Mouse (Mus musculus) embryonic facial prominence, embryonic 15.5 days (tissue): ENCODE results near the gene Mettl6. TPM values are rescaled to one million over a fixed set of nuclear protein-coding genes. Genes with fewer than 3 reads are reported as not detected.
"Not testable (repeated sequence)": the region's sequence is repeated elsewhere in the genome, so short reads cannot be mapped to it uniquely, and the experiment has no call there.

Source experiments
- ATAC-seq: fragments of 200-750 bp; cut with Nextera tagmentation; 2 replicates; pipeline ENCODE4 v1.8.0; 2017; ENCODE audit warnings: low read depth, moderate TSS enrichment; ENCODE audit not compliant: insufficient number of reproducible peaks, low FRiP score, low TSS enrichment
- H3K27ac ChIP-seq: fragments of 300-500 bp; sonication (generic); replicated peaks from 2 replicates; pipeline ENCODE4 v1.5.1; 2015; ENCODE audit warnings: mild to moderate bottlenecking, inconsistent platforms
- H3K27me3 ChIP-seq: fragments of 300-500 bp; sonication (generic); 2 replicates; pipeline ENCODE4 v1.6.1; 2015; ENCODE audit warnings: inconsistent platforms
- H3K36me3 ChIP-seq: fragments of 300-500 bp; sonication (generic); 2 replicates; pipeline ENCODE4 v1.6.1; 2015; ENCODE audit warnings: mild to moderate bottlenecking, inconsistent platforms
- H3K4me1 ChIP-seq: fragments of 300-500 bp; sonication (generic); 2 replicates; pipeline ENCODE4 v1.6.1; 2015; ENCODE audit warnings: inconsistent platforms
- H3K4me2 ChIP-seq: fragments of 300-500 bp; sonication (generic); replicated peaks from 2 replicates; pipeline ENCODE4 v1.6.1; 2015; ENCODE audit warnings: mild to moderate bottlenecking, inconsistent platforms
- H3K4me3 ChIP-seq: fragments of 300-500 bp; sonication (generic); replicated peaks from 2 replicates; pipeline ENCODE4 v1.5.1; 2015; ENCODE audit warnings: mild to moderate bottlenecking, inconsistent platforms
- H3K9ac ChIP-seq: fragments of 300-500 bp; sonication (generic); 2 replicates; pipeline ENCODE4 v1.6.1; 2015; ENCODE audit warnings: inconsistent platforms
- H3K9me3 ChIP-seq: fragments of 300-500 bp; sonication (generic); replicated peaks from 2 replicates; pipeline ENCODE4 v1.6.1; 2016; ENCODE audit warnings: inconsistent platforms
- WGBS: fragments of 180-500 bp; shearing (Covaris S2); methylation state at CpG from one replicate; pipeline ENCODE4 v1.1.7; 2015; 5-methylcytosine and 5-hydroxymethylcytosine counted together
- polyA plus RNA-seq: library from polyadenylated mRNA; unstranded; fragments of >200 nt; fragmentation: Nextera tagmentation; extraction: Ambion mirVana; gene quantifications from 2 replicates; pipeline ENCODE4 v1.2.1, GENCODE M21; 2015

The Mettl6 gene
- polyA plus RNA-seq, 1 experiment from 2014 or later, result 55.4 TPM

- WGBS, result 2% methylated on average over 5 of the region's 5 CpGs
- no peak overlapping the region for H3K9ac ChIP-seq
- H3K27me3 ChIP-seq, result no peaks in the 10 kb centered on the region
- H3K4me3 ChIP-seq, result no peak overlapping the region
- no peak for ATAC-seq
- H3K4me2 ChIP-seq, result no peak overlapping the region
- no peaks in the 10 kb centered on the region for H3K4me1 ChIP-seq
- no peak overlapping the region for H3K27ac ChIP-seq
- no peaks in the 10 kb centered on the region for H3K9me3 ChIP-seq
- no peaks in the 10 kb centered on the region for H3K36me3 ChIP-seq
Observed at GRCm38 (mm10) chr14:31472451-31473061, 22.3 kb downstream of the Mettl6 start.

DNA sequence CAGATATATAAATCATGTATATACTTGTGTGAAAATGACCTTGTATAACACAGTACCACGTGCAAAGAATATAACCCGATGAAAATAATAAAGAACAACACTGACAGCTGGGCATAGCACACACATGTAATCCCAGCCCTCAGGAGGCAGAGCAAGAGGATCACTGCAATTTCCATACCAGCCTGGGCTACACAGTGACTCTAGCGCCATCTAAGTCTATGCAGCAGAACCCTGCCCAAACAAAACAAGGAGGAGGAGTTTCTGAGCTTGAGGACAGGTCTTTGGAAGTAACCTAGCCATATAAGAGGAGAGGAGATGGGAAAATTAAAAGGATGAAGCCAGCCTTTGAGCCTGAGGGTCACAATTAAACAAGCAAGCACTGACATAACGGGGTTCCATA is 25.1 kb downstream of the Mettl6 start:
- H3K36me3 ChIP-seq, result no peaks in the 10 kb centered on the region
- H3K27ac ChIP-seq, result no peak overlapping the region
- no peak overlapping the region for H3K9ac ChIP-seq
- no peak overlapping the region for H3K4me2 ChIP-seq
- H3K27me3 ChIP-seq, result no peaks in the 10 kb centered on the region
- H3K4me3 ChIP-seq, result no peak overlapping the region
- no peak for ATAC-seq
- no peaks in the 10 kb centered on the region for H3K4me1 ChIP-seq
- no peaks in the 10 kb centered on the region for H3K9me3 ChIP-seq
- whole genome bisulfite sequencing, result 48% methylated on average over 4 of the region's 4 CpGs

DNA sequence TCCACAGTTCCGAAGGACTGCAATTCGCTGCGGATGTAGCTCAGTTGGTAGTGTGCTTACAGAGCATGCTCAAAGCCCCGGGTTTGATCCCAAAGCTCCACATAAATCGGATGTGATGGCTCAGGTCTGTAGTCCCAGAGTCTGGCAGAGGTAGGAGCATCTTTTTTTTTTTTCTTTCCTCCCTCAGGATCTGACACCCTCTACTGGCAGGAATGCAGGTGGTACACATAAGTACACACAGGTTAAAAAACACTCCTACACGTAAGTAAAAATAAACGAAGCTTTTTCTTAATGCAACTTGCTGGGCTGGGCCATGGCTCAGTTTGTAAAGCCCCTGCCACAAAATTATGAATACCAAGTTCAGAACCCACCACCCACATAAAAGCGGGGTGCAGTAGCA is 30.7 kb downstream of the Mettl6 start:
- H3K36me3 ChIP-seq, result no peaks in the 10 kb centered on the region
- no peak overlapping the region for H3K27ac ChIP-seq
- H3K27me3 ChIP-seq, result no peaks in the 10 kb centered on the region
- H3K4me2 ChIP-seq, result no peak overlapping the region
- no peaks in the 10 kb centered on the region for H3K4me1 ChIP-seq
- no peak overlapping the region for H3K4me3 ChIP-seq
- no peaks in the 10 kb centered on the region for H3K9me3 ChIP-seq
- 52% methylated on average over 8 of the region's 8 CpGs for WGBS
- H3K9ac ChIP-seq, result no peak overlapping the region
- no peak for ATAC-seq

GRCm38 (mm10) chr14:31462886-31463285 is 32.0 kb downstream of the Mettl6 start:
- no peak overlapping the region for H3K4me2 ChIP-seq
- no peak overlapping the region for H3K9ac ChIP-seq
- ATAC-seq, result no peak
- no peak overlapping the region for H3K4me3 ChIP-seq
- H3K4me1 ChIP-seq, result 0 out of 2 replicates have a peak, but pooled peaks cover 2% of the 10 kb centered on the region
- no peaks in the 10 kb centered on the region for H3K36me3 ChIP-seq
- no peak overlapping the region for H3K27ac ChIP-seq
- WGBS, result 56% methylated on average over 6 of the region's 6 CpGs
- no peaks in the 10 kb centered on the region for H3K9me3 ChIP-seq
- no peaks in the 10 kb centered on the region for H3K27me3 ChIP-seq

DNA sequence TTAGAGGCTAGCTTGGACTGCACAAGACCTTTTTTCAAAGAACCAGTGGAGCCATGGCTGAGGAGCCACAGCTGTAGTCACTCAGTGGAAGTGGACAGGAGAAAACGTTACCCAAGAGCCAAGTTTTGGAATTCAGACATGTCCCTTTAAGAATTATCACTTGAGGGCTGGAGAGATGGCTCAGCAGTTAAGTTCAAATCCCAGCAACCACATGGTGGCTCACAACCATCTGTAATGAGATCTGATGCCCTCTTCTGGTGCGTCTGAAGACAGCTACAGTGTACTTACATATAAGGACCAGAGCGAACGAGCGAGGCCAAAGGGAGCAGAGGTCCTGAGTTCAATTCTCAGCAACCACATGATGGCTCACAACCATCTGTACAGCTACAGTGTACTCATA is 32.6 kb downstream of the Mettl6 start:
- H3K27ac ChIP-seq, H3K4me2 ChIP-seq, H3K9me3 ChIP-seq, H3K4me3 ChIP-seq, H3K27me3 ChIP-seq, H3K4me1 ChIP-seq, H3K36me3 ChIP-seq, H3K9ac ChIP-seq, ATAC-seq: not testable (repeated sequence)
- WGBS, result 74% methylated on average over 5 of the region's 5 CpGs

GRCm38 (mm10) chr14:31458006-31458405 is 36.8 kb downstream of the Mettl6 start:
- H3K9me3 ChIP-seq, result no peaks in the 10 kb centered on the region
- H3K27ac ChIP-seq, result no peak overlapping the region
- no peak for ATAC-seq
- H3K27me3 ChIP-seq, result no peaks in the 10 kb centered on the region
- 0 out of 2 replicates have a peak, but pooled peaks cover 5% of the 10 kb centered on the region for H3K4me1 ChIP-seq
- H3K4me2 ChIP-seq, result no peak overlapping the region
- no peaks in the 10 kb centered on the region for H3K36me3 ChIP-seq
- WGBS, result 75% methylated on average over 12 of the region's 12 CpGs
- no peak overlapping the region for H3K9ac ChIP-seq
- H3K4me3 ChIP-seq, result no peak overlapping the region

GRCm38 (mm10) chr14:31456064-31456721 is 38.6 kb downstream of the Mettl6 start:
- Histone ChIP-seq H3K4me2 (no peak overlapping the region), H3K36me3 (no peaks in the 10 kb centered on the region), H3K27ac (no peak overlapping the region), H3K4me1 (0 out of 2 replicates have a peak, but pooled peaks cover 5% of the 10 kb centered on the region), H3K4me3 (no peak overlapping the region), H3K27me3 (no peaks in the 10 kb centered on the region), H3K9me3 (no peaks in the 10 kb centered on the region), H3K9ac (no peak overlapping the region)
- no peak for ATAC-seq
- WGBS, result 82% methylated on average over 6 of the region's 6 CpGs

DNA sequence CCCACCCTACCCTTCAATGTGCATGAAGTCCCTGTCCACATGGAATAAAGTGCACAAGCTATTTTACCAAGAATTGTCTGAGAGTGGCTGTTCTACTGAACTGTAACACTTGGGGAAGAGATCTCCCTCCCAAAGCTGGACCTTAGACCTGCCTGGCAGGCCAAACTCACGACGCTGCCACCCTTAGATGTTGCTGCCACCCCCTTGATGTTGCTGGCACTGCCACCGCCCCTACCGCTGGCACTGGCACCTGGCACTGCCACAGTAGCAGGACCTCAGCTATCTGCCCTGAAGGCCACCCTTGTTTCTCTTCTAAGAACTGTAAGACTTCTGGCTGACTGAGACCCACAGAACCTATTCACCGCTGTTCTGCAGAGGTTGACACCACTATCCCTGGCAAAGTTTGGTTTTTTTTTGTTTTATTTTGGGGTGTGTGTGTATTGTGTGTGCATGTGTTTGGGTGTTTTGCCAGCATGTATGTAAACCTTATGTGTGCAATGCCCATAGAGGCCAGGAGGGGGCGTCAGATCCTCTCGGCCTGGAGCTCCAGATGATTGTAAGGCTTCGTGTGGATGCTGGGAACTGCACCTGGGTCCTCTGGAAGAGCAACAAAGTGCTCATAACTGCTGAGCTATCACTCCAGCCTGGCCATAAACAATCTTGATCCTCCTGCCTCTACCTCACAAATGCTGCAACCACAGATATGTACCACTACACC is 39.8 kb downstream of the Mettl6 start:
- no peak overlapping the region for H3K4me2 ChIP-seq
- no peak overlapping the region for H3K9ac ChIP-seq
- no peaks in the 10 kb centered on the region for H3K9me3 ChIP-seq
- H3K27me3 ChIP-seq, result no peaks in the 10 kb centered on the region
- H3K27ac ChIP-seq, result no peak overlapping the region
- H3K36me3 ChIP-seq, result no peaks in the 10 kb centered on the region
- 90% methylated on average over 8 of the region's 8 CpGs for WGBS
- no peak for ATAC-seq
- 0 out of 2 replicates have a peak, but pooled peaks cover 5% of the 10 kb centered on the region for H3K4me1 ChIP-seq
- H3K4me3 ChIP-seq, result no peak overlapping the region

DNA sequence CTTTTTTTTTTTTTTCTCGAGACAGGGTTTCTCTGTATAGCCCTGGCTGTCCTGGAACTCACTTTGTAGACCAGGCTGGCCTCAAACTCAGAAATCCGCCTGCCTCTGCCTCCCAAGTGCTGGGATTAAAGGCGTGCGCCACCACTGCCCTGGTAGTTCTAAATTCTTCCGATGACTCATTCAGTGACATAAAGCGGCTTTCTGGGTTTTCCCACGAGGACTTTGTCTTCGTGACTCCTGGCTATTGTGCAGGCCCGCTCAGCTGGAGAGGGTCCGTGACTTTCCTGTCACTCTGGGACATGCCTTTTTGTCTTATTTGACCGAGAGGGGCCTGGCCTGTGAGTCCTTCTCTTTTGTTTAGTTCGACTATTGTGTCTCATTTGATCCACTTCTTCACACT is 40.9 kb downstream of the Mettl6 start:
- H3K9me3 ChIP-seq, H3K36me3 ChIP-seq, H3K27me3 ChIP-seq, H3K9ac ChIP-seq, H3K27ac ChIP-seq, ATAC-seq, H3K4me2 ChIP-seq, H3K4me3 ChIP-seq, H3K4me1 ChIP-seq: not testable (repeated sequence)
- 83% methylated on average over 12 of the region's 12 CpGs for WGBS

DNA sequence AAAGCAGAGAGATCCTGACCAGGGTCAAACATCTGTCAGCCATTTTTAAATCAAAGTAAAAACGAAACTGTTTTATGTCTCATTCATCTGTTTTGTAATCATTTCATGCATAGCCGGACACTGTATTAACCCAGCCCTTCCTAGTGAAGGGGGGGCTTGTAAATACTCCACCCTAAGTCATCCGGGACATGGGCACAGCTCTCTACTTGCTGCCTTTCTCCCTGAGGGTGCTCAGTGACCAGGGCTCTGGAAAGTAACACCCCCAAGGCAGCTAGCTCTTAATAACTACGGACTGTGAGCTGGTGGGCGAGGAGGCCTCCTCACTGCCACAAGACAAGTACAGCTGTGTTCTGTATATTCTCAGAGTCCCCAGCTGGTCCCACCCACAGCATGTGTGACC is 45.8 kb downstream of the Mettl6 start:
- no peak overlapping the region for H3K9ac ChIP-seq
- no peaks in the 10 kb centered on the region for H3K27me3 ChIP-seq
- no peak overlapping the region for H3K4me2 ChIP-seq
- H3K9me3 ChIP-seq, result no peaks in the 10 kb centered on the region
- 36% methylated on average over 5 of the region's 5 CpGs for WGBS
- H3K4me3 ChIP-seq, result no peak overlapping the region
- no peak for ATAC-seq
- 0 out of 2 replicates have a peak overlapping the region, but pooled peaks have one; percentile 22 for H3K27ac ChIP-seq
- H3K4me1 ChIP-seq, result no peaks in the 10 kb centered on the region
- H3K36me3 ChIP-seq, result no peaks in the 10 kb centered on the region

DNA sequence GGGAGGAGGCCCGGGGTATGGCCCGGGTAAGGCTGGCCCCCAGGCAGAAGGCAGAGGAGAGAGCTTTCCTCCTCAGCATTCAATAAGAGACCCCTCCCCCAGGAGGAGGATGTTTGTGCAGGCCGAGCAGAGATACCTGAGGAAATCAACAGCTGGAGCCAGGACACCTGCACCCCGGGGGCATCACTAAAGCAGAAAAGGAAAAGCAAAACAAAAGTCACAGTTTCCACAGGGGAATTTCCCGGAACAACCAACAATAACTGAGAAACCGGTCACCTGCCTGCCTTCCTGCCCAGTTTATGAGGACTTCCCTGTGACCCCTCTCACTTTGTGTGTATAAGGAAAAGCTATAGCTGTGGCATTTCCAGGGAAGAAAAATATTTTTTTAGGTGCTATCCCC is 51.2 kb downstream of the Mettl6 start:
- 48% methylated on average over 6 of the region's 6 CpGs for WGBS

More for the DNA sequence above, 51.2 kb downstream of the Mettl6 start:
- Histone ChIP-seq H3K9me3 (no peaks in the 10 kb centered on the region), H3K9ac (no peak overlapping the region), H3K4me2 (no peak overlapping the region), H3K36me3 (no peaks in the 10 kb centered on the region), H3K27me3 (no peaks in the 10 kb centered on the region), H3K4me1 (no peaks in the 10 kb centered on the region), H3K27ac (no peak overlapping the region), H3K4me3 (no peak overlapping the region)
- ATAC-seq, result no peak
